ENCODE assay signal across 8 mouse cellular contexts in genomic region chr14:118705808-118706731, GRCm38 (mm10). TPM values are rescaled to one million over a fixed set of nuclear protein-coding genes. Genes with fewer than 3 reads are reported as not detected.
A peak's percentile ranks its signal among the peaks of the same experiment; 100 is the strongest.
DNase-seq lines count a peak whose midpoint lies in the region; ATAC-seq and TF ChIP-seq lines count a peak whose summit lies in the region.

Abcc4 (minus strand) TSS chr14:118706219.

- H3K9me3 ChIP-seq in MEL (replicated peaks; ENCODE audit: insufficient read depth, low read length) = no peaks in the 10 kb centered on the region
- H3K9me3 ChIP-seq in forebrain, postnatal 0 days (ENCODE audit: low read length) = no peaks in the 10 kb centered on the region
- H3K9me3 ChIP-seq in lung, embryonic 16.5 days (ENCODE audit: control insufficient read depth, low read length) = no peaks in the 10 kb centered on the region

- TF ChIP-seq CTCF in MEL (IDR thresholded peaks at IDR 0.05 in 2 of 3, conservative IDR thresholded peaks at IDR 0.05 in 1 of 3; ENCODE audit: control insufficient read depth in 1 of 3, insufficient read depth in 1 of 3, low read depth in 2 of 3, low read length in 3 of 3, poor library complexity in 1 of 3, severe bottlenecking in 1 of 3) = no peak
- peak; percentile 28 for TF ChIP-seq CTCF in forebrain, postnatal 0 days (IDR thresholded peaks at IDR 0.05; ENCODE audit: low read depth)

- H3K27ac ChIP-seq in MEL (ENCODE audit: control insufficient read depth, low read depth, low read length) = peak within 1 kb of the TSS; percentile 50
- H3K27ac ChIP-seq in forebrain, postnatal 0 days (ENCODE audit: low read depth, low read length) = no peak within 1 kb of the TSS
- H3K27ac ChIP-seq in lung, embryonic 16.5 days (ENCODE audit: low read length) = no peak within 1 kb of the TSS

- H3K27me3 ChIP-seq in MEL (ENCODE audit: control insufficient read depth in 1 of 2, insufficient read depth in 2 of 2, low read length in 2 of 2) = no peaks in the 10 kb centered on the region
- peaks cover 13% of the 10 kb centered on the region for H3K27me3 ChIP-seq in forebrain, postnatal 0 days (ENCODE audit: insufficient read depth, low read length)
- H3K27me3 ChIP-seq in lung, embryonic 16.5 days (ENCODE audit: control insufficient read depth, insufficient read depth, low read depth, low read length) = peaks cover 26% of the 10 kb centered on the region

- TF ChIP-seq RAD21 in MEL (IDR thresholded peaks at IDR 0.05; ENCODE audit: low read depth, low read length) = no peak

- ATAC-seq in forebrain, postnatal 0 days = peak; percentile 85
- peak; percentile 84 for ATAC-seq in lung, embryonic 16.5 days (ENCODE audit: low read depth)

- H3K4me2 ChIP-seq in forebrain, postnatal 0 days (ENCODE audit: low read depth) = peak within 1 kb of the TSS; percentile 95
- peak within 1 kb of the TSS; percentile 92 for H3K4me2 ChIP-seq in lung, embryonic 16.5 days (ENCODE audit: low read depth, low read length)

- DNase-seq in MEL (ENCODE audit: low read depth, low spot score) = peak; percentile 80
- peak; percentile 63 to 74 for DNase-seq in cerebellum, adult 18-20 months
- peak; percentile 55 for DNase-seq in forebrain, postnatal 0 days
- DNase-seq in heart, postnatal 4 days = peak; percentile 80
- peak; percentile 40 for DNase-seq in layer of hippocampus, adult 9-11 months
- peak; percentile 75 for DNase-seq in ovary, adult 18-20 months (ENCODE audit: low spot score)
- DNase-seq in thymus, postnatal 10 days (ENCODE audit: low spot score in 2 of 2) = peak; percentile 60 to 62

- no peak for TF ChIP-seq EP300 in MEL (IDR thresholded peaks at IDR 0.05; ENCODE audit: low read depth in 1 of 2, low read length in 2 of 2)

- H3K4me1 ChIP-seq in MEL (ENCODE audit: control insufficient read depth in 1 of 2, insufficient read depth in 2 of 2, low read length in 2 of 2) = peaks cover 6 to 8% of the 10 kb centered on the region in 2 experiments; a peak in 3 of 4 replicates
- 0 out of 2 replicates have a peak, but pooled peaks cover 6% of the 10 kb centered on the region for H3K4me1 ChIP-seq in forebrain, postnatal 0 days (ENCODE audit: insufficient read depth)
- H3K4me1 ChIP-seq in lung, embryonic 16.5 days (replicated peaks; ENCODE audit: control insufficient read depth, insufficient read depth, low read length) = peaks cover 13% of the 10 kb centered on the region

- H3K4me3 ChIP-seq in MEL (ENCODE audit: control insufficient read depth in 1 of 2, insufficient read depth in 1 of 2, low read depth in 2 of 2, low read length in 2 of 2) = peak within 1 kb of the TSS; percentile 85 to 91
- H3K4me3 ChIP-seq in forebrain, postnatal 0 days (ENCODE audit: low read depth, low read length) = peak within 1 kb of the TSS; percentile 67
- peak within 1 kb of the TSS; percentile 61 for H3K4me3 ChIP-seq in lung, embryonic 16.5 days (ENCODE audit: low read length)

- WGBS in forebrain, postnatal 0 days = under 1% methylated on average over 98 of the region's 106 CpGs
- under 1% methylated on average over 83 of the region's 106 CpGs for WGBS in lung, embryonic 16.5 days

- H3K36me3 ChIP-seq in MEL (ENCODE audit: control insufficient read depth in 1 of 2, insufficient read depth in 2 of 2, low read length in 2 of 2) = peaks cover 0 to 8% of the 10 kb centered on the region in 2 experiments; a peak in 2 of 4 replicates
- H3K36me3 ChIP-seq in forebrain, postnatal 0 days (ENCODE audit: insufficient read depth) = no peaks in the 10 kb centered on the region
- no peaks in the 10 kb centered on the region for H3K36me3 ChIP-seq in lung, embryonic 16.5 days (ENCODE audit: control insufficient read depth, insufficient read depth, low read length)

- H3K9ac ChIP-seq in MEL (ENCODE audit: control insufficient read depth, low read depth, low read length, poor library complexity, severe bottlenecking) = peak within 1 kb of the TSS; percentile 74
- H3K9ac ChIP-seq in forebrain, postnatal 0 days = peak within 1 kb of the TSS; percentile 60
- H3K9ac ChIP-seq in lung, embryonic 16.5 days (ENCODE audit: low read length) = peak within 1 kb of the TSS; percentile 56

- peaks cover 16% of the 10 kb centered on the region for H3K79me2 ChIP-seq in MEL (ENCODE audit: control insufficient read depth, insufficient read depth, low read length, poor library complexity)

- peak; percentile 48 to 59; a peak in 2 of 4 replicates for TF ChIP-seq POLR2A in MEL (IDR thresholded peaks at IDR 0.05; ENCODE audit: control insufficient read depth in 1 of 2, insufficient read depth in 1 of 2, low read depth in 1 of 2, low read length in 2 of 2, poor library complexity in 1 of 2)

TF ChIP-seq in MEL, 35 proteins besides CTCF, POLR2A, EP300 and RAD21:
- TF ChIP-seq MAFK (IDR thresholded peaks at IDR 0.05; ENCODE audit: borderline replicate concordance, low read depth, low read length) (no peak), ETS1 (IDR thresholded peaks at IDR 0.05; ENCODE audit: low read depth, low read length) (no peak), HCFC1 (IDR thresholded peaks at IDR 0.05; ENCODE audit: low read depth, low read length) (0 out of 2 replicates have a peak, but pooled peaks have one; percentile 36), NRF1 (IDR thresholded peaks at IDR 0.05; ENCODE audit: insufficient read depth, low read depth, low read length, poor library complexity, severe bottlenecking) (peak; percentile 33; the same call in 1 of the 2 replicates), SIN3A (IDR thresholded peaks at IDR 0.05; ENCODE audit: low read length) (peak; percentile 21; the same call in 1 of the 2 replicates), CHD2 (IDR thresholded peaks at IDR 0.05; ENCODE audit: low read length) (no peak), MAX (IDR thresholded peaks at IDR 0.05; ENCODE audit: low read length) (peak; percentile 39), NELFE (IDR thresholded peaks at IDR 0.05; ENCODE audit: low read depth, low read length) (peak; percentile 31; the same call in 1 of the 2 replicates), ELF1 (IDR thresholded peaks at IDR 0.05; ENCODE audit: low read depth, low read length) (peak; percentile 70), TCF12 (IDR thresholded peaks at IDR 0.05; ENCODE audit: low read depth, low read length) (0 out of 2 replicates have a peak, but pooled peaks have one; percentile 7), MXI1 (IDR thresholded peaks at IDR 0.05; ENCODE audit: low read depth, low read length) (peak; percentile 70), UBTF (IDR thresholded peaks at IDR 0.05; ENCODE audit: borderline replicate concordance, insufficient read depth, low read depth, low read length) (no peak), USF2 (IDR thresholded peaks at IDR 0.05; ENCODE audit: borderline replicate concordance in 1 of 2, insufficient read depth in 1 of 2, low read depth in 1 of 2, low read length in 2 of 2) (no peak), MYB (IDR thresholded peaks at IDR 0.05; ENCODE audit: low read depth, low read length) (no peak), BHLHE40 (IDR thresholded peaks at IDR 0.05; ENCODE audit: borderline replicate concordance, low read depth, low read length) (peak; percentile 77)

RNA-seq across cellular contexts. Expression of gene Abcc4, which starts in this region (rescaled TPM):
- 6.7 and 7.1 TPM in 2 replicates for total RNA-seq in MEL (2012; rRNA removed)
- 1 to 10 TPM in 1 of 2 experiments, not detected in 1; 8.4 TPM for polyA plus RNA-seq in MEL (2012; ENCODE audit: insufficient read depth in 1 of 2, insufficient read length in 2 of 2, low read depth in 1 of 2, low replicate concordance in 2 of 2, missing spikeins in 1 of 2)
- total RNA-seq in forebrain, postnatal 0 days (2014; rRNA removed) = 1.7 and 4.1 TPM in 2 replicates
- polyA plus RNA-seq in forebrain, postnatal 0 days (2015; fragmentation: Nextera tagmentation; extraction: Ambion mirVana) = 1.2 and 2.0 TPM in 2 replicates
- 1 to 10 TPM; 2.9 to 3.1 TPM for total RNA-seq in heart, postnatal 4 days (2021)
- 2.2 and 2.5 TPM in 2 replicates for polyA plus RNA-seq in lung, embryonic 16.5 days (2015; fragmentation: Nextera tagmentation; extraction: Ambion mirVana)
